Comparison of ENCODE assay signal across 8 mouse cellular contexts in the genomic region with DNA sequence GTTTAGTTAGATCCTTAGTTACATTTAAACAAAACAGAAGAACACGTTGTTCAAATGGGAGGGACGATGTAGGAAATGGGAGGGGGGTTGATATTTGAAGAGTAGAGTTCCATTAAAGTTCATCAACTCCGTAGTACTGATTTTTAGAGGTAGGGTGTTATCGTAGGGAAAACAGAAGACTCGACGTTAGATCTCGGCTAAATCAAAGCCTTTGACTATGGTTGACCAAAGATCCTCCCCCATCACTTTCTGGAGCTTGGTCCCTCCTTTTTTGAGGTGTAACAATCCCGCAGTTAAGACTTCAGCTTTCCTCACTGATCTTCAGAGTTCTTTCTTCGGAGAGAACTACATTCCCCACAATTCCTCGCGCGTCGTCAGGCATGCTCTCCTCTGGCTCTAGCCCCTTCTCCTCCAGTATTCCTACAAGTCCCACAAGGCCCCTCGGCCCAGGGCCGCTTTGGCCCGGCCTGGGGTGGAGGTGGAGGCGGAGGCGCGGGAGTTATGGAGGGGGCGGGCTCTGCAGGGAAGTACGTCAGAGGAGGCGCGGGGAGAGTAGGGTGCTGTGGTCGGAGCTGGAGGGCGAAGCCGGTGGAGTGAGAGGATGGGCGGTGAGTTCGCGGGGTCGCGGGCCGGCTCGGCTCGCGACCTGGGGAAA. TPM values are rescaled to one million over a fixed set of nuclear protein-coding genes. Genes with fewer than 3 reads are reported as not detected.
A peak's percentile ranks its signal among the peaks of the same experiment; 100 is the strongest.
DNase-seq lines count a peak whose midpoint lies in the region; ATAC-seq lines count a peak whose summit lies in the region.

A gene (plus strand): TSS at position 434 of the 655 bp plus-strand sequence.

- peak; percentile 100 for ATAC-seq in hindbrain, embryonic 12.5 days (ENCODE audit: low FRiP score)

- peak; percentile 97 for DNase-seq in NIH3T3 (ENCODE audit: low read depth)
- DNase-seq in cerebellum, postnatal 10 days: peak; percentile 96 to 98
- DNase-seq in frontal cortex, postnatal 10 days (ENCODE audit: low spot score in 2 of 2): peak; percentile 94
- DNase-seq in layer of hippocampus, postnatal 14 days (ENCODE audit: low spot score in 2 of 2): peak; percentile 87 to 97
- peak; percentile 95 for DNase-seq in lung, postnatal 14 days
- peak; percentile 90 for DNase-seq in retina, adult 2 months (ENCODE audit: low read depth, low spot score)
- peak; percentile 93 to 96 for DNase-seq in thymus, postnatal 36 days

- peak within 1 kb of the TSS; percentile 56 for H3K4me2 ChIP-seq in hindbrain, embryonic 12.5 days (replicated peaks)

- H3K27ac ChIP-seq in hindbrain, embryonic 12.5 days: peak within 1 kb of the TSS; percentile 74

- 2% methylated on average over 34 of the region's 35 CpGs for WGBS in hindbrain, embryonic 12.5 days

- no peaks in the 10 kb centered on the region for H3K27me3 ChIP-seq in hindbrain, embryonic 12.5 days

- H3K36me3 ChIP-seq in hindbrain, embryonic 12.5 days: peaks cover 28% of the 10 kb centered on the region

- peak within 1 kb of the TSS; percentile 70 for H3K4me3 ChIP-seq in hindbrain, embryonic 12.5 days

- peak within 1 kb of the TSS; percentile 65 for H3K9ac ChIP-seq in hindbrain, embryonic 12.5 days

- H3K9me3 ChIP-seq in hindbrain, embryonic 12.5 days (replicated peaks): no peaks in the 10 kb centered on the region

- H3K4me1 ChIP-seq in hindbrain, embryonic 12.5 days: peaks cover 5% of the 10 kb centered on the region

RNA-seq across cellular contexts. Expression of the gene that starts here (rescaled TPM):
- polyA plus RNA-seq in hindbrain, embryonic 12.5 days (2016; fragmentation: Nextera tagmentation; extraction: Ambion mirVana): 120 and 133 TPM in 2 replicates
- total RNA-seq in layer of hippocampus, postnatal 14 days (2021): 10 to 100 TPM; 87.9 to 98.7 TPM

Comparison
In these comparisons a context has a peak if more than half of its experiments do, and no peak if none do; other contexts are left out.
1. Peak in every context shown above with its lines: DNase-seq, ATAC-seq, H3K4me3 ChIP-seq and H3K27ac ChIP-seq.